Mouse (Mus musculus): ENCODE measurements at regions not wholly inside any gene's neighbourhood (a gene's known extent, or its start where the extent isn't known, plus 50 kb on each side); places are given as distances from the start of the nearest gene placed in this dataset.

DNA sequence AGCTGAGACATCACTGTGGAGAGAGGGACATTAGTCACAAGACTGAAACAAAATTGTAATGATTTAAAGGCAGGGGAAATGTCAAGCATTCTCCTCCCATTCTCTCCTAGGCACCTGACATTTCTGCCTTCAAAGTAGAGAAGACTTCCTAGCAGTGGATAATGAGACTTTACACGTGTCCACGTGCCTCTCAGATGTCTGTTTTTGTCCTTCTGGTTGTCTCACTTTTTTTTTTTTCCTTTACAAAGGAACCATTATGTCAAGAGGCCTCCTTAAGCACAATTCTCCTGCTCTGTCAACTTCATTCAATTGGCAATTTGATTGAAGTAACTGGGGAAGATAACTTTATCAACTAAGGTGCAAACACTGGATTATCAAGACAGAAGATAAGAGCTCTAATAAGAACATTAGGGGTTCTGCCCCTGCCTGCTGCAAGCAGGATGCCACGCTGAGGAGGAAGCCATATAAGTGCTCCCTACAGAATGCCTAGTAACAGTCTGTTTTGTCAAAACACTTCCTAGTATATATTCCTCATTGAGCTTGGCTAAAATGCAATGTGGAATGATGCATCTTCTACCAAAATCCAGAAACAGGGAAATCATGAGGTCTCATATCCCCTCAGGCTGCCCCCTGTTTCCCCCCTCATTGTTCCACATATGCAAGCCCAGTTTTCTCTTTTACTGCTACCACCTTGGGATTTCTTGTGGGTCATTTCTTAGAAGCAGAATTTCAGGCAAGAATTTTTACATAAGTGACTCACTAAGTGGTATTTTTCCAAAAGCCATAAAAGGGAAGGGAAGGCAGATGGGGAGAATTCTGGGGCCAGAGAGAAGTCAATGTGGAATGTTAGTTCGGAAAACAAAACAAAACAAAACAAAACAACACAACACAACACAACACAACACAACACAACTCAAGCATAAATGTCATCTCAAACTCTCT lies 967.0 kb upstream of the Lrrc6 start:
- no peak for TF ChIP-seq CTCF (IDR thresholded peaks at IDR 0.05; ENCODE audit: insufficient read depth, low read depth, low read length)
- no peak for TF ChIP-seq POLR2A (IDR thresholded peaks at IDR 0.05; ENCODE audit: insufficient read depth, low read depth, low read length)
